Mouse (Mus musculus): Measurements from ENCODE around the gene Twf2.
"Not testable (repeated sequence)": the region's sequence is repeated elsewhere in the genome, so short reads cannot be mapped to it uniquely, and the experiment has no call there.

Gene Twf2

GRCm38 (mm10) chr9:106202819-106203636 lies at the start of gene Twf2:
Gene Twf2, plus strand, starts transcription at chr9:106203108.
- DNase-seq (ENCODE audit: low spot score): peak; percentile 85

- DNase-seq (ENCODE audit: low spot score): no peak
These were observed 48.8 kb upstream of the Twf2 start for GRCm38 (mm10) chr9:106154106-106154505.

- no peak for DNase-seq (ENCODE audit: low spot score)
These were observed 46.5 kb upstream of the Twf2 start for GRCm38 (mm10) chr9:106156419-106156818.

GRCm38 (mm10) chr9:106156921-106157622 lies 45.8 kb upstream of the Twf2 start:
- no peak for DNase-seq (ENCODE audit: low spot score)

- no peak for DNase-seq (ENCODE audit: low spot score)
These were observed 45.3 kb upstream of the Twf2 start for GRCm38 (mm10) chr9:106157623-106157925.

GRCm38 (mm10) chr9:106158037-106158491 lies 44.8 kb upstream of the Twf2 start, which contains the start of gene Glyctk:
Gene Glyctk, minus strand, starts transcription at chr9:106158138.
- DNase-seq (ENCODE audit: low spot score): no peak

- no peak for DNase-seq (ENCODE audit: low spot score)
These were observed 43.7 kb upstream of the Twf2 start for GRCm38 (mm10) chr9:106159237-106159636.

- DNase-seq (ENCODE audit: low spot score): peak; percentile 89
These were observed 43.1 kb upstream of the Twf2 start for GRCm38 (mm10) chr9:106159784-106160301.

GRCm38 (mm10) chr9:106160426-106160825 lies 42.5 kb upstream of the Twf2 start:
- DNase-seq (ENCODE audit: low spot score): no peak

- no peak for DNase-seq (ENCODE audit: low spot score)
These were observed 36.2 kb upstream of the Twf2 start for GRCm38 (mm10) chr9:106166709-106167108.

- no peak for DNase-seq (ENCODE audit: low spot score)
These were observed 35.7 kb upstream of the Twf2 start for GRCm38 (mm10) chr9:106167241-106167640.

- DNase-seq (ENCODE audit: low spot score): no peak
These were observed 35.2 kb upstream of the Twf2 start for GRCm38 (mm10) chr9:106167703-106168102.

GRCm38 (mm10) chr9:106169006-106169405 lies 33.9 kb upstream of the Twf2 start:
- DNase-seq (ENCODE audit: low spot score): not testable (repeated sequence)

- no peak for DNase-seq (ENCODE audit: low spot score)
These were observed 33.0 kb upstream of the Twf2 start for GRCm38 (mm10) chr9:106169917-106170316.

- peak; percentile 77 for DNase-seq (ENCODE audit: low spot score)
These were observed 32.2 kb upstream of the Twf2 start, which contains the start of gene Wdr82 for GRCm38 (mm10) chr9:106170556-106171345. Gene Wdr82, plus strand, starts transcription at chr9:106170928.

GRCm38 (mm10) chr9:106171346-106172158 lies 31.4 kb upstream of the Twf2 start:
- DNase-seq (ENCODE audit: low spot score): peak; percentile 46

- no peak for DNase-seq (ENCODE audit: low spot score)
These were observed 30.4 kb upstream of the Twf2 start for GRCm38 (mm10) chr9:106172527-106172926.

- DNase-seq (ENCODE audit: low spot score): no peak
These were observed 29.5 kb upstream of the Twf2 start for GRCm38 (mm10) chr9:106173363-106173762.

GRCm38 (mm10) chr9:106175552-106176200 lies 27.2 kb upstream of the Twf2 start:
- DNase-seq (ENCODE audit: low spot score): no peak

GRCm38 (mm10) chr9:106176769-106177168 lies 26.1 kb upstream of the Twf2 start:
- no peak for DNase-seq (ENCODE audit: low spot score)

- no peak for DNase-seq (ENCODE audit: low spot score)
These were observed 25.1 kb upstream of the Twf2 start for GRCm38 (mm10) chr9:106177799-106178198.

All from left cerebral cortex, adult 11 months (tissue).